Mouse (Mus musculus) ES-Bruce4 (cell line): ENCODE measurements around the gene Krt9.
"Not testable (repeated sequence)": the region's sequence is repeated elsewhere in the genome, so short reads cannot be mapped to it uniquely, and the experiment has no call there.

Source experiments
- CTCF ChIP-seq: IDR thresholded peaks from one replicate; pipeline ENCODE4 v1.8.1; 2011; ENCODE audit warnings: low read depth, low read length
- EP300 ChIP-seq: IDR thresholded peaks from 2 replicates; pipeline ENCODE4 v1.6.1; 2011; ENCODE audit warnings: low read depth, low read length; ENCODE audit not compliant: insufficient read depth
- POLR2A ChIP-seq: IDR thresholded peaks from one replicate; pipeline ENCODE4 v1.8.1; 2011; ENCODE audit warnings: low read length; ENCODE audit not compliant: insufficient read depth

DNA sequence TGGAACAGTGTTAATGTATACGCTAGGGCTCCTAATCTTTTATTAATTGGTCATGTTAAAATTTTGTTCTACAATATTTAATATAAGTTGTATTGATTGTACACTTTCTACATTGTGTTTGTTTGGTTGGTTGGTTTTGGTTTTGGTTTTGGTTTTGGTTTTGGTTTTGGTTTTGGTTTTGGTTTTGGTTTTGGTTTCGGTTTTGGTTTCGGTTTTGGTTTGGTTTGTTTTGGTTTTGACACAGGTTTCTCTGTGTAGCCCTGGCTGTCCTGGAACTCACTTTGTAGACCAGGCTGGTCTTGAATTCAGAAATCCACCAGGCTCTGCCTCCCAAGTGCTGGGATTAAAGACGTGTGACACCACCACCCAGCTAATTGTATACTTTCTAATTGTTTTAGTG lies 47.2 kb upstream of the Krt9 start:
- TF ChIP-seq EP300, POLR2A, CTCF: not testable (repeated sequence)
